Comparison of ENCODE assay signal across 19 mouse cellular contexts in the genomic region with DNA sequence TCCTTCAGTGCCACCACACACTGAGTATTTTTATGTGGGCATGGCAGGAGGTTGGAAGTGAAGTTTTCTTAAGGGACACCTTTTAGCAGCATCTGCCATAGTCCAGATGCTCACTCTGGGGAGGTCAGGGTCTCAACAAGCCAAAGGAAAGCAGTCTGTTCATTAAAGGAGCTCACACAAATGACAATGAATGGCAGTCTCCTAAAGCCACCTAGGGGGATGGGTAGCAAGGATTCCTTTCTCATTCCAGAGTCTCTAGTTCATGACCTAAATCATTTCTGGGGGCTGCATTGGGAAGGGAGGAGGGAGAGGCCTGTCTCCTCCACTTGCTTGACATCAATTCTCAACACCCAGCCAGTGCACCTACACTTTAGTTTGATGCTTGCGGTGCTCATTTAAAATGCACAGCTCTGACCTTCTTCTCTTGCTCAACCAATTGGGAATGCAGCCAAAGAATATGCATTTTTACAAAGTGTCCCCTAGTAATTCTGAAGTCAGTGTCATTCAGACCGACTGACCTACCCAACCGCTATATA.
"Had no signal": no experiment of that assay in that cellular context is flagged by ENCODE, and none has a peak within 500 bp of the region (broad histone marks: within the 10 kb centered on the region; RNA-seq: fewer than 3 reads in every experiment).

No protein-coding gene starts in this region.

- ATAC-seq: intestine, embryonic 15.5 days had no signal

- H3K4me3 ChIP-seq: intestine, embryonic 15.5 days; kidney, embryonic 15.5 days; limb, embryonic 12.5 days; liver, embryonic 15.5 days; lung, embryonic 15.5 days; megakaryocyte, embryonic 14.5 days; myocyte; neural tube, embryonic 15.5 days had no signal

- H3K9me3 ChIP-seq: intestine, embryonic 15.5 days; kidney, embryonic 15.5 days; limb, embryonic 12.5 days; liver, embryonic 15.5 days; lung, embryonic 15.5 days; megakaryocyte, embryonic 14.5 days; neural tube, embryonic 15.5 days had no signal

- H3K9ac ChIP-seq: intestine, embryonic 15.5 days; kidney, embryonic 15.5 days; limb, embryonic 12.5 days; liver, embryonic 15.5 days; lung, embryonic 15.5 days; neural tube, embryonic 15.5 days had no signal

- H3K36me3 ChIP-seq: intestine, embryonic 15.5 days; kidney, embryonic 15.5 days; limb, embryonic 12.5 days; liver, embryonic 15.5 days; lung, embryonic 15.5 days; neural tube, embryonic 15.5 days had no signal

- H3K4me1 ChIP-seq: intestine, embryonic 15.5 days; lung, embryonic 15.5 days had no signal

- H3K27me3 ChIP-seq: intestine, embryonic 15.5 days; kidney, embryonic 15.5 days; limb, embryonic 12.5 days; lung, embryonic 15.5 days; megakaryocyte, embryonic 14.5 days; neural tube, embryonic 15.5 days had no signal

- DNase-seq: kidney, adult 18-20 months; kidney, postnatal 36 days; layer of hippocampus, adult 9-11 months; layer of hippocampus, postnatal 36 days; liver; lung, postnatal 14 days; right cerebral cortex, postnatal 4 days; spleen, adult 18-20 months; thymus, adult 18-20 months; thymus, postnatal 14 days had no signal

- H3K4me2 ChIP-seq: intestine, embryonic 15.5 days; kidney, embryonic 15.5 days; limb, embryonic 12.5 days; liver, embryonic 15.5 days; lung, embryonic 15.5 days; neural tube, embryonic 15.5 days had no signal

- H3K27ac ChIP-seq: intestine, embryonic 15.5 days; kidney, embryonic 15.5 days; limb, embryonic 12.5 days; liver, embryonic 15.5 days; lung, embryonic 15.5 days; macrophage; neural tube, embryonic 15.5 days had no signal
